Mouse (Mus musculus) thymus, postnatal 4 days (tissue): Measurements from ENCODE around the gene Olfr656.
A peak's percentile ranks its signal among the peaks of the same experiment; 100 is the strongest.

Source experiments
- DNase-seq: peaks from one replicate; pipeline ENCODE4 v3.0.0; 2021

Gene Olfr656

GRCm38 (mm10) chr7:104613655-104614054, at the start of gene Olfr656:
Gene Olfr656, plus strand, starts transcription at chr7:104613955.
- DNase-seq = no peak

- no peak for DNase-seq
Observed at GRCm38 (mm10) chr7:104577014-104577413, 36.7 kb upstream of the Olfr656 start, which contains the start of gene Olfr653. Gene Olfr653, plus strand, starts transcription at chr7:104577314.

- no peak for DNase-seq
Observed at GRCm38 (mm10) chr7:104580846-104581245, 32.9 kb upstream of the Olfr656 start.

GRCm38 (mm10) chr7:104581429-104581828, 32.3 kb upstream of the Olfr656 start:
- DNase-seq = no peak

GRCm38 (mm10) chr7:104586725-104587124, 27.0 kb upstream of the Olfr656 start, which contains the start of gene Olfr654:
Gene Olfr654, plus strand, starts transcription at chr7:104587025.
- DNase-seq = no peak

- no peak for DNase-seq
Observed at GRCm38 (mm10) chr7:104588274-104588673, 25.5 kb upstream of the Olfr656 start.

GRCm38 (mm10) chr7:104601679-104602078, 12.1 kb upstream of the Olfr656 start, which contains the start of gene Olfr655:
Gene Olfr655, minus strand, starts transcription at chr7:104601779.
- DNase-seq = no peak

- DNase-seq = peak; percentile 77
Observed at GRCm38 (mm10) chr7:104603173-104603572, 10.6 kb upstream of the Olfr656 start.

- no peak for DNase-seq
Observed at GRCm38 (mm10) chr7:104604727-104605126, 9.0 kb upstream of the Olfr656 start.

GRCm38 (mm10) chr7:104624494-104624893, 10.7 kb downstream of the Olfr656 start, which contains the start of gene Olfr657:
Gene Olfr657, plus strand, starts transcription at chr7:104624794.
- DNase-seq = no peak

GRCm38 (mm10) chr7:104646841-104647482, 33.2 kb downstream of the Olfr656 start, which contains the start of gene Olfr658:
Gene Olfr658, minus strand, starts transcription at chr7:104647305.
- peak; percentile 37 for DNase-seq

- DNase-seq = no peak
Observed at GRCm38 (mm10) chr7:104666453-104666852, 52.7 kb downstream of the Olfr656 start, which contains the start of gene Olfr659. Gene Olfr659, plus strand, starts transcription at chr7:104666753.
